Mouse (Mus musculus): ENCODE measurements around the gene Ripor1.
"Not testable (repeated sequence)": the region's sequence is repeated elsewhere in the genome, so short reads cannot be mapped to it uniquely, and the experiment has no call there.

Ripor1 gene

DNA sequence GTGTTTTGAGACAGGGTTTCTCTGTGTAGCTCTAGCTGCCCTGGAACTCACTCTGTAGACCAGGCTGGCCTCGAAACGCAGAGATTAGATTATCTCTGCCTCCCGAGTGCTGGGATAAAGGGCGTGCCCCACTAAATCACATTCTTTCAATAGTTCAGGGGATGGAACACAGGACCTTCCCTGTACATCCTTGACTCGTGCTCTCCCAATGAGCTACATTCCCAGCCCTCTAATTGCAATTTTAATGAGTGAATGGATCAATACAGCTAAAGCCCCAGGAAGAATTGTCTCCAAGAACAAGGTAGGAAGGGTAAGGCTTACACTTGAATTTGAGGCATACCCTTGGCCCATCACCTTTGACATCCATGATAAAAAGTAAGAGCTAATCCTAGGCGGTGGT lies 6.3 kb upstream of the Ripor1 start:
- TF ChIP-seq POU5F1 (IDR thresholded peaks at IDR 0.05; ENCODE audit: borderline replicate concordance, low read length) = no peak
- no peak for TF ChIP-seq NANOG (IDR thresholded peaks at IDR 0.05; ENCODE audit: borderline replicate concordance, low read length)
- no peak for TF ChIP-seq CTCF (conservative IDR thresholded peaks at IDR 0.05; ENCODE audit: low read length)
- Histone ChIP-seq H3K36me3 (ENCODE audit: insufficient read depth, low read length) (no peaks in the 10 kb centered on the region), H3K4me3 (replicated peaks; ENCODE audit: low read length) (no peak overlapping the region), H3K27me3 (ENCODE audit: insufficient read depth, low read length) (peaks cover 33% of the 10 kb centered on the region), H3K4me1 (replicated peaks; ENCODE audit: low read depth, low read length) (peaks cover 41% of the 10 kb centered on the region), H3K9me3 (ENCODE audit: low read length) (no peaks in the 10 kb centered on the region)

DNA sequence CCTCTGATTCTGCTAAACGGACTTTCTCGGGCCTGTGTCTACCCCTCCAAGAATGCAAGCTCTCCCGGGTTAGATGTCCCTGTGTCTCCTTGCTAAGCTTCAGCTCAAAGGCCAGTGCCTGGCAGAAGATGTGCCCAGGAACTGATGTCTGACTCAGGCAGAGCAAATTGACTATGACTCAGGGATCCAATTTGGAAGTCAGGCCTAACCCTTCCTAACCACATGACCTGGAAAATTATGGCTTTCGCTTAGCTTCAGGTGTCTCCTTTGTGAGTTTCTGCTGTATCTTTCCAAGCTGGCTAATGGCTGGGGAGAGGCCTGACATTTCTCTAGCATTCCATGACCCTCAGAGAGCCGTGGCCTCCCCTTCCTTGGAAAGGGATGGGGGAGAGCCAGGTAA lies 3.8 kb upstream of the Ripor1 start:
- no peaks in the 10 kb centered on the region for H3K9me3 ChIP-seq (ENCODE audit: low read length)
- H3K27me3 ChIP-seq (ENCODE audit: insufficient read depth, low read length) = peaks cover 22% of the 10 kb centered on the region
- H3K4me1 ChIP-seq (replicated peaks; ENCODE audit: low read depth, low read length) = peaks cover 42% of the 10 kb centered on the region
- TF ChIP-seq NANOG (IDR thresholded peaks at IDR 0.05; ENCODE audit: borderline replicate concordance, low read length) = no peak
- no peak overlapping the region for H3K4me3 ChIP-seq (replicated peaks; ENCODE audit: low read length)
- no peaks in the 10 kb centered on the region for H3K36me3 ChIP-seq (ENCODE audit: insufficient read depth, low read length)

DNA sequence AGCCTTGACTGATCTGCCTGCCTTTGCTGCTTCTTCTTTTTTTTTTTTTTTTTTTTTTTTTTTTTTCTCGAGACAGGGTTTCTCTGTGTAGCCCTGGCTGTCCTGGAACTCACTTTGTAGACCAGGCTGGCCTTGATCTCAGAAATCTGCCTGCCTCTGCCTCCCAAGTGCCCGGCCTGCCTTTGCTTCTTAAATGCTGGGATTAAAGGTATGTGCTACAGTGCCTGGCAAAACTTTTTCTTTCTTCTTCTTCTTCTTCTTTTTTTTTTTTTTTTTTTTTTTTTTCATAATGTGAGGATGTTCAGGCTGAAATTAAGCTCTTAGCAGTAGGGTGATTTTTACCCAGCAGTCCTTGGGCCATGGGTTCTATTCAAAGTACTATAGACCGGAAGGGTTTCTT lies 2.5 kb upstream of the Ripor1 start:
- H3K4me1 ChIP-seq (replicated peaks; ENCODE audit: low read depth, low read length) = peaks cover 42% of the 10 kb centered on the region
- peaks cover 22% of the 10 kb centered on the region for H3K27me3 ChIP-seq (ENCODE audit: insufficient read depth, low read length)
- not testable (repeated sequence) for H3K4me3 ChIP-seq (replicated peaks; ENCODE audit: low read length); H3K9me3 ChIP-seq (ENCODE audit: low read length); H3K36me3 ChIP-seq (ENCODE audit: insufficient read depth, low read length)

DNA sequence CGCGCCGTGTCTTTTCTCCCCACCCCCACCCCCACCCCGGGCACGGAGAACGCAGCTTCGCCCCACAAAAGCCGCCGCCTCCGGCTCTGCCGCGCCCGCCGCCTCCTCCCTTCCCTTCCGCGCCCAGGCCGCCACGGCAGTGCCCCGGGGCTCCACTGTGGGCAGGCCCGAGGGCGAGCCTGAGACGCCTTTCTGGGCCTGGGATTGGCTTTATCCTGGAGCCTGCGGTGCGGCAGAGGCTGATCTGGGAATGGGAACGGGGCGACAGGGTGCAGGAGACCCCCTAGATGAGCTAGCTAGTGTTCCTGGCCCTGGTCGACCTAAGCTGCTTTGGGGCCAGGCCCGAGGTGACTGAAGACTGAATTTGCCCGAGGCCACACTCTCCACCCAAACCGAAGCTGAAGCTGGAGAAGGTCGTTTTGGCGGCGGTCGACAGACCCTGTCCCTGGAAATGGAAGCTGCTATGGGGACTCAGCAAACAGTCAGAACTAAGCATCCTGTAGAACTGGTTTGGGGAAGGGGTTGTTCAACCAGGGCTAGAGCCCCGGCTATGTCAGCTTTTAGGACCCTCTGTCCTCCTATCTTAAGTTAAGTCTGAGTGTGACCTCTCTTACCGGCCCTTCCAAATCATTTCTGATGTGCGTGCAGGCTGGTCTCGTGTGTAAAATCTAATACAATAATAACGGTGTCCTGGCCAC lies 585 bp downstream of the Ripor1 start:
- TF ChIP-seq CTCF (conservative IDR thresholded peaks at IDR 0.05; ENCODE audit: low read length) = no peak
- TF ChIP-seq NANOG (IDR thresholded peaks at IDR 0.05; ENCODE audit: borderline replicate concordance, low read length) = no peak
- TF ChIP-seq POU5F1 (IDR thresholded peaks at IDR 0.05; ENCODE audit: borderline replicate concordance, low read length) = no peak
- H3K9me3 ChIP-seq (ENCODE audit: low read length) = no peaks in the 10 kb centered on the region
- peaks cover 55% of the 10 kb centered on the region for H3K4me1 ChIP-seq (replicated peaks; ENCODE audit: low read depth, low read length)
- peak overlapping the region; percentile 84 for H3K4me3 ChIP-seq (replicated peaks; ENCODE audit: low read length)
- H3K27me3 ChIP-seq (ENCODE audit: insufficient read depth, low read length) = peaks cover 23% of the 10 kb centered on the region
- H3K36me3 ChIP-seq (ENCODE audit: insufficient read depth, low read length) = no peaks in the 10 kb centered on the region

DNA sequence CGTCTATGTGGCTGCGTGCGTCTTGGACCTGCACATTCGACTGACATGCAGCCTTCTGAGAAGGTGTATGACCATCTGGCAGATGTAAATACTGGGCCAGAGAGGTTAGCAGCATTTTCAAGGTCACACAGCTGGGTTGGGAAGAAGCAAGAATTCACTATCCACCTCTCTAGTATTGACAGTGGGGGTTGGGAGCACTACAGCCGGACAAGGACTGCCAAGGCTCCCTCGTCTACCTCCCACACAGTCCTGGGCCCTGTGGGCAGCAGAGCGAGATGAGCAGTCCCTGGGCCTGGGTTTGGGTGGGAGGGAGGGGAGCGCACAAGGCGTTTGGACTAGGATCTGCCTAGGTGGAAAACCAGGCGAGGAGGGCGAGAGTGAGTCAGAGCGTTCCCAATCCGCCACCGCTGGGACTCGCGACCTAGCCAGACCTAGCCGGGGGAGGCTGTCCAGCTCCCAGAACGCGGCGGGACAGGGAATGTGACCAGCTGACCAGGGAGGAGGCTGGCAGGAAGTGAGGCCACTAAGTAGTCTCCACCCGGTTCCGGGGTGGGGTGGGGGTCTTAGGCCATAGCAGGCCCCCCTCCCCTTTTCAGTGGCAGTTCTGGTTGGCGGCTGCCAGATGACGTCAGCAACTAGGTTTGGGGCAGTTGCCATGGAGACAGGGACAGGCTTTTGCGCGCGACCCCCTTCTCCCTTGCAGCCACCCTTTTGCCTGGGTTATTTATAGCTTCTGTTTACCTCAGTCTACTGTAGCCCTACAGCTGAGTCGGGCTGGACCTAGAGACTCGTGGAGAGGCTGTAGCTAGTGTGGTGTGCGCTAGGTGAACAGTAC lies 1.4 kb downstream of the Ripor1 start:
- TF ChIP-seq NANOG (IDR thresholded peaks at IDR 0.05; ENCODE audit: borderline replicate concordance, low read length) (no peak), POU5F1 (IDR thresholded peaks at IDR 0.05; ENCODE audit: borderline replicate concordance, low read length) (no peak), CTCF (conservative IDR thresholded peaks at IDR 0.05; ENCODE audit: low read length) (no peak)
- Histone ChIP-seq H3K27me3 (ENCODE audit: insufficient read depth, low read length) (peaks cover 25% of the 10 kb centered on the region), H3K4me1 (replicated peaks; ENCODE audit: low read depth, low read length) (peaks cover 55% of the 10 kb centered on the region), H3K9me3 (ENCODE audit: low read length) (no peaks in the 10 kb centered on the region), H3K4me3 (replicated peaks; ENCODE audit: low read length) (peak overlapping the region; percentile 84), H3K36me3 (ENCODE audit: insufficient read depth, low read length) (no peaks in the 10 kb centered on the region)

DNA sequence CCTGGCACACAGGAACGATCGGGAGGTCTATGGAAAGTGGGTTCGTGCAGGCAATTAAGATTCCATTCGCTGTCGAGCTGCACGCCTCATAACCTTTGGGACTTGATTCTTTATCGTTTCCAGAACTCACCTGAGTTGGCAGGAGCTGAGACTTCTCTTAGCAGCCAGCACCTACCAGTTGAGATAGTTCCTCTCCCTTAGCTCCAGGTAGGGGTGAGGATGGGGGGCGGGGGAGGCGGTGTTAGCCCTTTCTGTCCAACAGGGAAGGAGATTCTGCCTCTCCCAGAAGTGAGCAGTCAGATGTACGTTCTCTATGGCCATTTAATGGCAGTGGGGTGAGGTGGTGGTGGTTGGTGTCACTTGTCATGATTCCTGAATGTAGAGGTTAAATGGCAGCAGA lies 2.0 kb downstream of the Ripor1 start:
- Histone ChIP-seq H3K4me1 (replicated peaks; ENCODE audit: low read depth, low read length) (peaks cover 55% of the 10 kb centered on the region), H3K4me3 (replicated peaks; ENCODE audit: low read length) (peak overlapping the region; percentile 84), H3K9me3 (ENCODE audit: low read length) (no peaks in the 10 kb centered on the region), H3K27me3 (ENCODE audit: insufficient read depth, low read length) (peaks cover 28% of the 10 kb centered on the region), H3K36me3 (ENCODE audit: insufficient read depth, low read length) (no peaks in the 10 kb centered on the region)
- no peak for TF ChIP-seq POU5F1 (IDR thresholded peaks at IDR 0.05; ENCODE audit: borderline replicate concordance, low read length)
- TF ChIP-seq NANOG (IDR thresholded peaks at IDR 0.05; ENCODE audit: borderline replicate concordance, low read length) = no peak
- TF ChIP-seq CTCF (conservative IDR thresholded peaks at IDR 0.05; ENCODE audit: low read length) = no peak

DNA sequence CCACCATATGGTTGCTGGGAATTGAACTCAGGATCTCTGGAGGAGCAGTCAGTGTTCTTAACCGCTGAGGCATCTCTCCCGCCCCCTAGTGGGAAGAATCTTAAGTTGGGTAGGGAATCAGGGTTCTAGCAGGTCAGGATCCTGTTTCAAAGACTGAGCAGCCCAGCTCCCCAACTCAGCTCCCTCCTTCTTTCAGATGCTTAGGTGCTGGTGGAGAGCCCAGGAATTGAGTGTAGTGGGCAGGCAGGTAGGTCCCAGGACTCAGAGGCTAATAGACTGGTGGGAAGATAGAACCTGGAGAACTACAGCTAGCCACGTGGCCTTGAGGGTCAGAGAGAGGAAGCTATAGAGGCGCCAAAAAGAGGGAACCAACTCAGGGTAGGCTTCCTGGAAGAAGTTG lies 2.6 kb downstream of the Ripor1 start:
- H3K36me3 ChIP-seq (ENCODE audit: insufficient read depth, low read length) = no peaks in the 10 kb centered on the region
- H3K4me3 ChIP-seq (replicated peaks; ENCODE audit: low read length) = no peak overlapping the region
- H3K9me3 ChIP-seq (ENCODE audit: low read length) = no peaks in the 10 kb centered on the region
- H3K4me1 ChIP-seq (replicated peaks; ENCODE audit: low read depth, low read length) = peaks cover 59% of the 10 kb centered on the region
- TF ChIP-seq CTCF (conservative IDR thresholded peaks at IDR 0.05; ENCODE audit: low read length) (peak; percentile 65), NANOG (IDR thresholded peaks at IDR 0.05; ENCODE audit: borderline replicate concordance, low read length) (no peak)
- peaks cover 35% of the 10 kb centered on the region for H3K27me3 ChIP-seq (ENCODE audit: insufficient read depth, low read length)

DNA sequence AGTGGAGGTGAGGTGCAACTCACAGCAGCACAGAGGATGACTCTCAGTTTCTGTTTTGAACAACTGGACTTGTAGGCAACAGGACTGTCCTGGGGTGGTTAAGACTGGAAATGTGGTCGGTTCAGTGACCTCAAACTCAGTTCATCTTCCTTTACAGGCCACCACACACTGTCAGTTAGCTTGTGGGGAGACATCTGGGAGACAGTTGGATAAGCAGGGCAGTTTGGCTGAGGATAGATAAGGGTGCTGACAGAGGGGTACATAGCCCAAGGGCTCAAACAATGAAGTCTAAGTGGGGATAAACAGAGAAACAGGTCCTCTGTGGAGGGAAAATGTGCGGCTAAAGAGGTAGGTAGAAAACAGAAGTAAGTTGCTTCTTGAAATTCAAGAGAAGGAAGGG lies 4.3 kb downstream of the Ripor1 start:
- TF ChIP-seq CTCF (conservative IDR thresholded peaks at IDR 0.05; ENCODE audit: low read length) (no peak), POU5F1 (IDR thresholded peaks at IDR 0.05; ENCODE audit: borderline replicate concordance, low read length) (no peak), NANOG (IDR thresholded peaks at IDR 0.05; ENCODE audit: borderline replicate concordance, low read length) (no peak)
- Histone ChIP-seq H3K36me3 (ENCODE audit: insufficient read depth, low read length) (no peaks in the 10 kb centered on the region), H3K27me3 (ENCODE audit: insufficient read depth, low read length) (peaks cover 39% of the 10 kb centered on the region), H3K4me3 (replicated peaks; ENCODE audit: low read length) (no peak overlapping the region), H3K9me3 (ENCODE audit: low read length) (no peaks in the 10 kb centered on the region), H3K4me1 (replicated peaks; ENCODE audit: low read depth, low read length) (peaks cover 57% of the 10 kb centered on the region)

DNA sequence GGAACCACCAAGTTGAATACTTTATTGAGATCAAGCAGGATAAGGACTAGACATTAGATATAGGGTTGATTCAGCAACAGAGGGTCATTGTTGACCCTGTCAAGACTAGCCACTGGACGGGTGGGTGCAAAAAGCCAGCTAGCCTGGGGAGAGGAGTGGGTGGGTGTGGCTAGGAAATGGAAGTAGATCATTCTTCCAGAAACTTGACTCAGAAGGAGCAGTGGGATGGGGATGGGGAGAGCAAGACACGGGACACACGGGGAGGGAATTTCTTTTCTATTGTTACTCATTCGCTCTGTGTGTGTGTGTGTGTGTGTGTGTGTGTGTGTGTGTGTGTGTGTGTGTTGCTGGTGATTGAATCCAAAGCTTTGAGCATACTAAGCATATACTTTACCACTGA lies 4.7 kb downstream of the Ripor1 start:
- Histone ChIP-seq H3K36me3 (ENCODE audit: insufficient read depth, low read length) (0 out of 2 replicates have a peak, but pooled peaks cover 3% of the 10 kb centered on the region), H3K9me3 (ENCODE audit: low read length) (no peaks in the 10 kb centered on the region), H3K4me1 (replicated peaks; ENCODE audit: low read depth, low read length) (peaks cover 57% of the 10 kb centered on the region), H3K27me3 (ENCODE audit: insufficient read depth, low read length) (peaks cover 43% of the 10 kb centered on the region), H3K4me3 (replicated peaks; ENCODE audit: low read length) (no peak overlapping the region)
- TF ChIP-seq NANOG (IDR thresholded peaks at IDR 0.05; ENCODE audit: borderline replicate concordance, low read length) = no peak
- TF ChIP-seq POU5F1 (IDR thresholded peaks at IDR 0.05; ENCODE audit: borderline replicate concordance, low read length) = no peak
- no peak for TF ChIP-seq CTCF (conservative IDR thresholded peaks at IDR 0.05; ENCODE audit: low read length)
